Mouse (Mus musculus): ENCODE measurements at regions not wholly inside any gene's neighbourhood (a gene's known extent, or its start where the extent isn't known, plus 50 kb on each side); places are given as distances from the start of the nearest gene placed in this dataset.

- Histone ChIP-seq H3K27ac (replicated peaks; ENCODE audit: low read depth, low read length) (no peak overlapping the region), H3K36me3 (replicated peaks; ENCODE audit: control insufficient read depth, insufficient read depth, low read depth, low read length) (no peaks in the 10 kb centered on the region), H3K4me1 (ENCODE audit: control insufficient read depth, insufficient read depth, low read length) (no peaks in the 10 kb centered on the region), H3K9ac (replicated peaks; ENCODE audit: low read length) (no peak overlapping the region), H3K4me2 (ENCODE audit: low read depth, low read length) (no peak overlapping the region), H3K27me3 (ENCODE audit: control insufficient read depth, insufficient read depth, low read length) (no peaks in the 10 kb centered on the region), H3K9me3 (replicated peaks; ENCODE audit: control insufficient read depth, low read length) (no peaks in the 10 kb centered on the region), H3K4me3 (ENCODE audit: low read depth, low read length) (no peak overlapping the region)
- ATAC-seq (replicated peaks; ENCODE audit: insufficient number of reproducible peaks, low FRiP score, low TSS enrichment, low read depth) (no peak), DNase-seq (ENCODE audit: low spot score) (no peak)
- 86% methylated on average over 1 of the region's 1 CpGs for WGBS
Measured at GRCm38 (mm10) chr3:143369002-143369401, 487.2 kb upstream of the Pkn2 start.

DNA sequence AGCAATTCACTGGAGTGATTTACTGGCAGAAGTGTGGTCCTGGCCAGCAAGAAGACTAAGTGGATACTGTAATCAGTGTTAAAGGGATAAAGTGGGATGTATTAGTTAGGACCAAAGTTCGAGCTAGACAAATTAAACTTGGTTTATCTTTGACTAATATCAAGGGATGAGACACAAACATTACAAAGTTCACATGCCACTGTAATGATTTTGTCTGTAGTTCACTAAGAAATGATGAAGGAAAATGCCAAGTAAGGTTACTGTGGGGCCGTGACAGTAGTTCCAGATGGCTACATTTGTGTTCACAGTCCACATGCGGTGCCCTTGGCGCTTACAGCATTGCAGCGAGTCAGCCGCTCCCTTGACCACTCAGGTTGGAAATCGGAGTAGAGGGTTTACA, 458.2 kb upstream of the Pkn2 start:
- Histone ChIP-seq H3K27me3 (ENCODE audit: control insufficient read depth, insufficient read depth, low read length) (no peaks in the 10 kb centered on the region), H3K9me3 (replicated peaks; ENCODE audit: control insufficient read depth, low read length) (no peaks in the 10 kb centered on the region), H3K27ac (replicated peaks; ENCODE audit: low read depth, low read length) (no peak overlapping the region), H3K4me2 (ENCODE audit: low read depth, low read length) (no peak overlapping the region), H3K4me3 (ENCODE audit: low read depth, low read length) (no peak overlapping the region), H3K9ac (replicated peaks; ENCODE audit: low read length) (no peak overlapping the region), H3K4me1 (ENCODE audit: control insufficient read depth, insufficient read depth, low read length) (no peaks in the 10 kb centered on the region), H3K36me3 (replicated peaks; ENCODE audit: control insufficient read depth, insufficient read depth, low read depth, low read length) (no peaks in the 10 kb centered on the region)
- DNase-seq (ENCODE audit: low spot score) (peak; percentile 12), ATAC-seq (replicated peaks; ENCODE audit: insufficient number of reproducible peaks, low FRiP score, low TSS enrichment, low read depth) (no peak)
- 89% methylated on average over 7 of the region's 7 CpGs for WGBS

DNA sequence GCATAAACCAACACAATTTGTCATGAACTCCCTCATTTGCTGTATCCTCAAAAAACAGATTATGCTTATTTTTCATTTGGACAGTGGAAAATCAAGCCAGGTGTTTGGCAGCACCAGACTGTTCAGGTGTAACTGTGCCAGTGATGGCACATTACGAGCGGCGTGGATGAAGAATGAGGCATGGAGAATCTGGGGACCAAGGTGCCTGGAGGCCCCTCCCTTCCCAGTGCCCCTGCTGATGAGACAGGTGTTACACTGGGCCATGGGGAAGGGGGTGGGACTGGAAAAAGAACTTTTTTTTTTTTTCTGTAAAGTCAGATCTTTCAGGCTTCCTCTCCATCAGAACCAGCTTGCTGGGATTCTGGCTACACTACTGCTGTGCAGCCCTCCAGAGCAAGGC, 451.5 kb upstream of the Pkn2 start:
- DNase-seq (ENCODE audit: low spot score): no peak

GRCm38 (mm10) chr3:143328521-143328920, 446.7 kb upstream of the Pkn2 start:
- no peak overlapping the region for H3K4me3 ChIP-seq (ENCODE audit: low read depth, low read length)
- H3K4me1 ChIP-seq (ENCODE audit: control insufficient read depth, insufficient read depth, low read length): no peaks in the 10 kb centered on the region
- H3K27me3 ChIP-seq (ENCODE audit: control insufficient read depth, insufficient read depth, low read length): no peaks in the 10 kb centered on the region
- no peak overlapping the region for H3K27ac ChIP-seq (replicated peaks; ENCODE audit: low read depth, low read length)
- H3K36me3 ChIP-seq (replicated peaks; ENCODE audit: control insufficient read depth, insufficient read depth, low read depth, low read length): no peaks in the 10 kb centered on the region
- no peak overlapping the region for H3K9ac ChIP-seq (replicated peaks; ENCODE audit: low read length)
- ATAC-seq (replicated peaks; ENCODE audit: insufficient number of reproducible peaks, low FRiP score, low TSS enrichment, low read depth) (no peak), DNase-seq (ENCODE audit: low spot score) (no peak)
- no peak overlapping the region for H3K4me2 ChIP-seq (ENCODE audit: low read depth, low read length)
- no peaks in the 10 kb centered on the region for H3K9me3 ChIP-seq (replicated peaks; ENCODE audit: control insufficient read depth, low read length)

More for the DNA sequence above, 451.5 kb upstream of the Pkn2 start:
- 95% methylated on average over 3 of the region's 3 CpGs for WGBS
- no peaks in the 10 kb centered on the region for H3K4me1 ChIP-seq (ENCODE audit: control insufficient read depth, insufficient read depth, low read length)
- no peak overlapping the region for H3K27ac ChIP-seq (replicated peaks; ENCODE audit: low read depth, low read length)
- no peak overlapping the region for H3K4me2 ChIP-seq (ENCODE audit: low read depth, low read length)
- H3K9ac ChIP-seq (replicated peaks; ENCODE audit: low read length): no peak overlapping the region
- ATAC-seq (replicated peaks; ENCODE audit: insufficient number of reproducible peaks, low FRiP score, low TSS enrichment, low read depth): no peak
- no peaks in the 10 kb centered on the region for H3K9me3 ChIP-seq (replicated peaks; ENCODE audit: control insufficient read depth, low read length)
- H3K36me3 ChIP-seq (replicated peaks; ENCODE audit: control insufficient read depth, insufficient read depth, low read depth, low read length): no peaks in the 10 kb centered on the region
- H3K27me3 ChIP-seq (ENCODE audit: control insufficient read depth, insufficient read depth, low read length): no peaks in the 10 kb centered on the region
- no peak overlapping the region for H3K4me3 ChIP-seq (ENCODE audit: low read depth, low read length)

- Histone ChIP-seq H3K36me3 (replicated peaks; ENCODE audit: control insufficient read depth, insufficient read depth, low read depth, low read length) (no peaks in the 10 kb centered on the region), H3K27ac (replicated peaks; ENCODE audit: low read depth, low read length) (no peak overlapping the region), H3K4me2 (ENCODE audit: low read depth, low read length) (no peak overlapping the region), H3K9me3 (replicated peaks; ENCODE audit: control insufficient read depth, low read length) (no peaks in the 10 kb centered on the region), H3K9ac (replicated peaks; ENCODE audit: low read length) (no peak overlapping the region), H3K4me1 (ENCODE audit: control insufficient read depth, insufficient read depth, low read length) (no peaks in the 10 kb centered on the region), H3K4me3 (ENCODE audit: low read depth, low read length) (no peak overlapping the region), H3K27me3 (ENCODE audit: control insufficient read depth, insufficient read depth, low read length) (no peaks in the 10 kb centered on the region)
- no peak for DNase-seq (ENCODE audit: low spot score)
- 58% methylated on average over 4 of the region's 4 CpGs for WGBS
- ATAC-seq (replicated peaks; ENCODE audit: insufficient number of reproducible peaks, low FRiP score, low TSS enrichment, low read depth): no peak
Measured at GRCm38 (mm10) chr3:143327652-143328051, 445.8 kb upstream of the Pkn2 start.

DNA sequence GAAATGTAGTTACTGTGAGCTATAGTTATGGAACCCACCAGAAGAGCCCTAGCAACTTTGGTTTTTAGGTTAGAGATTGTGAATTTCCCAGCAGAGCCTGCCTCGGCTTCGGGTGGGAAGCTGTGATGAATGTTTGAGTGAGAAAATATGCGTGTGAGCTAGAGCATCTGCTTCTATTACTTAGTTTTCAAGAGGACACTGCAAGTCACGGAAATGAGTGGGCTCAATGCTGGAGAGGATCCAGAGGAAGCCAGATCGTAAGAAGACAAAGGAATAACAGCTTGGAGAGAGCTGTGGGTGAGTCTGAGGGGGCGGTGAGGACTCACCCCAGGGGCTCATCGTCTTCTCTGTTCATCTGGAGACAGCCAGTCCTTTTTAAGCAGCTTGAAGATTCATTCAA, 434.7 kb upstream of the Pkn2 start:
- Histone ChIP-seq H3K36me3 (replicated peaks; ENCODE audit: control insufficient read depth, insufficient read depth, low read depth, low read length) (no peaks in the 10 kb centered on the region), H3K9ac (replicated peaks; ENCODE audit: low read length) (no peak overlapping the region), H3K9me3 (replicated peaks; ENCODE audit: control insufficient read depth, low read length) (no peaks in the 10 kb centered on the region), H3K4me2 (ENCODE audit: low read depth, low read length) (no peak overlapping the region), H3K4me1 (ENCODE audit: control insufficient read depth, insufficient read depth, low read length) (no peaks in the 10 kb centered on the region), H3K27ac (replicated peaks; ENCODE audit: low read depth, low read length) (no peak overlapping the region), H3K27me3 (ENCODE audit: control insufficient read depth, insufficient read depth, low read length) (no peaks in the 10 kb centered on the region), H3K4me3 (ENCODE audit: low read depth, low read length) (no peak overlapping the region)
- DNase-seq (ENCODE audit: low spot score) (no peak), ATAC-seq (replicated peaks; ENCODE audit: insufficient number of reproducible peaks, low FRiP score, low TSS enrichment, low read depth) (no peak)
- WGBS: 76% methylated on average over 7 of the region's 7 CpGs

- Histone ChIP-seq H3K27ac (replicated peaks; ENCODE audit: low read depth, low read length) (no peak overlapping the region), H3K9ac (replicated peaks; ENCODE audit: low read length) (no peak overlapping the region), H3K4me1 (ENCODE audit: control insufficient read depth, insufficient read depth, low read length) (no peaks in the 10 kb centered on the region), H3K4me2 (ENCODE audit: low read depth, low read length) (no peak overlapping the region), H3K27me3 (ENCODE audit: control insufficient read depth, insufficient read depth, low read length) (no peaks in the 10 kb centered on the region), H3K9me3 (replicated peaks; ENCODE audit: control insufficient read depth, low read length) (no peaks in the 10 kb centered on the region), H3K36me3 (replicated peaks; ENCODE audit: control insufficient read depth, insufficient read depth, low read depth, low read length) (no peaks in the 10 kb centered on the region), H3K4me3 (ENCODE audit: low read depth, low read length) (no peak overlapping the region)
- no peak for ATAC-seq (replicated peaks; ENCODE audit: insufficient number of reproducible peaks, low FRiP score, low TSS enrichment, low read depth)
- DNase-seq (ENCODE audit: low spot score): no peak
- WGBS: 81% methylated on average over 4 of the region's 4 CpGs
Measured at GRCm38 (mm10) chr3:143291793-143292192, 410.0 kb upstream of the Pkn2 start.

GRCm38 (mm10) chr3:143264132-143264531, 382.3 kb upstream of the Pkn2 start:
- no peak for ATAC-seq (replicated peaks; ENCODE audit: insufficient number of reproducible peaks, low FRiP score, low TSS enrichment, low read depth)
- Histone ChIP-seq H3K27ac (replicated peaks; ENCODE audit: low read depth, low read length) (no peak overlapping the region), H3K36me3 (replicated peaks; ENCODE audit: control insufficient read depth, insufficient read depth, low read depth, low read length) (no peaks in the 10 kb centered on the region), H3K4me1 (ENCODE audit: control insufficient read depth, insufficient read depth, low read length) (no peaks in the 10 kb centered on the region), H3K4me3 (ENCODE audit: low read depth, low read length) (no peak overlapping the region), H3K9ac (replicated peaks; ENCODE audit: low read length) (no peak overlapping the region), H3K27me3 (ENCODE audit: control insufficient read depth, insufficient read depth, low read length) (no peaks in the 10 kb centered on the region), H3K9me3 (replicated peaks; ENCODE audit: control insufficient read depth, low read length) (no peaks in the 10 kb centered on the region), H3K4me2 (ENCODE audit: low read depth, low read length) (no peak overlapping the region)
- DNase-seq (ENCODE audit: low spot score): no peak
- WGBS: 88% methylated on average over 6 of the region's 6 CpGs

DNA sequence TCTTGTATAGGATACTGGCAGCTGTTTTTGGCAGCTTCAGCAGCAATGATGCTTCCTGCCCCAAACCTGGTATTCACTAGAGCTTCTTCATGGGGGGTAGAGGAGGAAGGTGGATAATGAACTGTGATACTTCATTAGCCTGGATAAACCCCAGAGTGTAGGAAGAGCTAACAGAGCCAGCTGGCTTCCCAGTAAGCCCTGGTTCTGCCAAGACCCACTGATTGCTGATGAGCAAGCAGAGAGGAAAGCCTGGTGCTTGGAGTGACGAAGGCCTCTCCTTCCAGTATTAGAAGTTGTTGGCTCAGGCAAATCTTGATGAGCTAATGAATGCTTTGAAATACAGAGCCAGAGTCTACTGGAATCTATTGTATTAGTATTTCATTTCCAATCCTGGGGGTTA, 370.8 kb upstream of the Pkn2 start:
- no peak overlapping the region for H3K9ac ChIP-seq (replicated peaks; ENCODE audit: low read length)

More for the DNA sequence above, 370.8 kb upstream of the Pkn2 start:
- H3K36me3 ChIP-seq (replicated peaks; ENCODE audit: control insufficient read depth, insufficient read depth, low read depth, low read length): no peaks in the 10 kb centered on the region
- no peak overlapping the region for H3K27ac ChIP-seq (replicated peaks; ENCODE audit: low read depth, low read length)
- H3K4me1 ChIP-seq (ENCODE audit: control insufficient read depth, insufficient read depth, low read length): no peaks in the 10 kb centered on the region
- H3K4me3 ChIP-seq (ENCODE audit: low read depth, low read length): no peak overlapping the region
- H3K27me3 ChIP-seq (ENCODE audit: control insufficient read depth, insufficient read depth, low read length): no peaks in the 10 kb centered on the region
- ATAC-seq (replicated peaks; ENCODE audit: insufficient number of reproducible peaks, low FRiP score, low TSS enrichment, low read depth) (no peak), DNase-seq (ENCODE audit: low spot score) (no peak)
- no peaks in the 10 kb centered on the region for H3K9me3 ChIP-seq (replicated peaks; ENCODE audit: control insufficient read depth, low read length)
- 69% methylated on average over 1 of the region's 1 CpGs for WGBS
- no peak overlapping the region for H3K4me2 ChIP-seq (ENCODE audit: low read depth, low read length)

Data from embryonic facial prominence, embryonic 11.5 days (tissue).